Mouse (Mus musculus) right cerebral cortex, postnatal 4 days (tissue): ENCODE results near the gene Bmp8b.
"Not testable (repeated sequence)": the region's sequence is repeated elsewhere in the genome, so short reads cannot be mapped to it uniquely, and the experiment has no call there.

Experiments
- DNase-seq: peaks from one replicate; pipeline ENCODE4 v3.0.0-alpha.2; 2022

The Bmp8b gene

DNA sequence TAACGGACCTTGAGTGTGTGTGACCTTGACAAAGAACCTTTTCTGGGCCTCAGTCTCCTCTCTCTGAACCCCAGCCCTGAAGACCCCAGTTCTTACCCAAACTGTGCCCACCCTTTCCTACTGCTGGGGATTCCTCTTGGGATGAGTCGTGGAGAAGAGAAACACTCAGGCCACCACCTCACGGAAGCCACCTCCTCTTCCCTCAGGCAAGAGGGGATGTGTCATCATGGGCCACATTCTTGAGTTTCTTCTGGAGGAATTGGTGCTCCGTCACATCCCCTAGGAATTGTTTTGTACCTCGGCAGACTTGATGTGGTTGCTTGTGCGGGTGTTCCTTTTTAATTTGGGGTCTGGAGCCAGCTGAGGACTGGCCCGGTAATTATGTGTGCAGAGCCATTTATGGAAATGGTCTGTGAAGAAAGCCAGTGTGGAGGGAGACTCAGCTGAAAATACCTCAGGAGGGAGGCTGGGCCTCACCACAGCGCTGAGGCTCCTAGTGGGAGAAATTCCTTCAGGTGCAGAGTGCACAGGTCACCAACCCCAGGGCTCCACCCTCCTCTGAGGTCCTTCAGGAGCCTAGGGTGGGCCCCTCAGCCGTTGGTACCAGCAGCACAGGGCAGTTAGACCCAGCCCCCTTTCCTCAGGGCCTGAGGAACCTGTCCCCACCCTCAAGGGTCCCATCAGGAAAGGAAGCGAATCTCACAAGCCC is 6.5 kb downstream of the Bmp8b start:
- DNase-seq: not testable (repeated sequence)

DNA sequence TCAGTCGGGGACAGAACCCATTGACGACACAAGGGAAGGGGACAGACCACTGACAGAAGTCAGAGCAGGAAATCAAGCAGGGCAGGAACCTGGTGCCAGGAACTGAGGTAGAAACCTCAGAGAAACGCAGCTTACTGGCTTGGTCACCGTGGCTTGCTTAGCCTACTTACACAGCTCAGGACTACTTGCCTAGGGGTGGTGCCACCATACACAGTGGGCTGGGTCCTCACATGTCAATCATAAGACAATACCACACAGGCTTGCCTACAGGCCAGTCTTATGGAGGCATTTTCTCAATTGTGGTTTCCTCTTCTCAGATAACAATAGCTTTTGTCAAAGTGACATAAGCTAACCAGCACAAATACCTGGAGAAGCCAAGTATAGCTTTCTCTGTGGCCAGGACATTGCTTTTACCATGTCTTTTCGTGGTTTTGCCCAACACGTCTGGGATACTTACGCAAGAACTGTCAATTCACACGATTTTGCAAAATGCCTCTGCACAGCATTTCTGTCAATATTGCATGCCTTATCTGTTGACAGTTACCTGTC is 7.3 kb downstream of the Bmp8b start:
- DNase-seq: no peak

DNA sequence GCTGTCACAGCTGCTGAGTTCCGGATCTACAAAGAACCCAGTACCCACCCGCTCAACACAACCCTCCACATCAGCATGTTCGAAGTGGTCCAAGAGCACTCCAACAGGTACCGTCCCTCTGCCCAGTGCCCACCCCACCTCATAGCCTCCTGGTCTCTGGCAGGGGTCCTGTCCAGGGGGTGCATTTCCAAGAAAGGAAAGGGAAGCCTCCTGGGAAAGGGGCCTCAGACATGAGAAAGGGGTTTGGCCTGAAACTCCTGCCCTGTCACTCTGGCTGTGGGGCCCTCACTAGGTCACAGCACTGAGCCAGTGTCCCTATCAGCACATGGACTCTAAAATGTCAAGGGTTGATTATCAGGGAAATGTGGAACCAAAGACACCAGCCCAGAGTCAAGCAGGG is 9.7 kb downstream of the Bmp8b start:
- not testable (repeated sequence) for DNase-seq

DNA sequence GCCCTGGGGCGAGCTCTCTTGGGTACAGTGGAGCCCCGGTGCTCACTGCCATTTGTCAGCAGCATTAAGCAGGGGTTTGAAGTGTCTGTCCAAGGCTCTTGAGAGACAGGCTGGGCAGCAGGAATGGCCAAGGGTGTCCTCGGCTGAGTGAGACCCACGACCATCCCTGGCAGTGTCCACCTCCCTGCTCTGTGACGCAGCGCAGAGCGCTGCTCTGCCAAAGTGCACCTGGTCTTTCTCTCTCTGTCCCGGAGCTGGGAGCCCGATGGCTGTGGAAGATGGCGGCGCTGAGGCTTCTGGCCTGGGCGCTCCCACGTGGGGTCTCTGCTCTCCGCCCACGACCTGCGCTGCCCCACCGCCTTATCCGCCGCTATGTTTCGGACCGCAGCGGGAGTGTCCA is 11.0 kb downstream of the Bmp8b start, which contains the start of gene Oxct2b:
Oxct2b (plus strand) TSS at position 256 of the 400 bp plus-strand sequence.
- no peak for DNase-seq

DNA sequence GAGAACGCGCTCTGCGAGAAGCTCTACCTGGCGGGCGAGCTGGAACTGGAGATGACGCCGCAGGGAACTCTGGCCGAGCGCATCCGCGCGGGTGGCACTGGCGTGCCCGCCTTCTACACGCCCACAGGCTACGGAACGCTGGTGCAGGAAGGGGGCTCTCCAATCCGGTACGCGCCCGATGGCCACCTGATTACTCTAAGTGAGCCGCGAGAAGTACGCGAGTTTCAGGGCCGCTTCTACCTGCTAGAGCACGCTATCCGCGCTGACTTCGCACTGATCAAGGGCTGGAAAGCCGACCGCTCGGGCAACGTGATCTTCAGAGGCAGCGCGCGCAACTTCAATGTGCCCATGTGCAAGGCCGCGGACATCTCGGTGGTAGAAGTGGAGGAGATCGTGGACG is 11.7 kb downstream of the Bmp8b start:
- peak; percentile 46 for DNase-seq

DNA sequence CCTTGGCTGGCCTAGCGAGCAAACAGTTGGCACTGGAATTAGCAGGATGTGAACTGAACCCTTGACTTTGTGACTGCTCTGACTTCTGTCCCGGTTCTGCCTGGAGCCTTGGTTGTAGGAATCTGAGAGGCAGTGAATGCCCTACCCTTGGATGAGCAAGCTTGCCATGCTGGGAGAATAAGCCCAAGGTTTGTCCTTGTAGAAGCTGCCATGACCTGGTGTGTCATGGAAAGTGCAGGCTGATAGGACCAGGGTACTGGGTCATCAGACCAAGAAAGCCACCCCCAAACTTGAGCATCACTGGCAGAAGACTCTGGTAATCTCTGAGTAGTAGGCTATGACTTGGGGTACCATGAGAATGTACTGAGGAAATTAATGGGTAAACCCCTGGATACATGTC is 16.3 kb downstream of the Bmp8b start:
- DNase-seq: no peak

DNA sequence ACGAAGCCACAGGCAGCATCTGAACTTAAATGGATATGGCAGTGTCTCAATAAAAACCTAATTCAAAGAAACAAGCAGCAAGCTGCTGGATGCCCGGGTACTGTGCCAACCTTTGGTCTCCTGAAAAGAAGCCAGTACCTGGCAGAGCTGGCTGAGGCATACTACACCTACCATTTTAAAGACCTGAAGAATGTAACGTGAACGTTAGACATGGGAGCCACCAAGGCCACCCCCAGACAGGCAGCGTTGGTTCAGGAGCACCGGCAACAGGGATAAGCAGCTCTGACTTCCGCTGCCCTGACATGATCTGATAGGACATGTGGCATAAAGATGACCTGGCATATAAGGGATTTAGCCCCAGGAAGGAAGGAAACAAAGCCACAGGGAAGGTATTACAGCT is 21.7 kb downstream of the Bmp8b start:
- no peak for DNase-seq

DNA sequence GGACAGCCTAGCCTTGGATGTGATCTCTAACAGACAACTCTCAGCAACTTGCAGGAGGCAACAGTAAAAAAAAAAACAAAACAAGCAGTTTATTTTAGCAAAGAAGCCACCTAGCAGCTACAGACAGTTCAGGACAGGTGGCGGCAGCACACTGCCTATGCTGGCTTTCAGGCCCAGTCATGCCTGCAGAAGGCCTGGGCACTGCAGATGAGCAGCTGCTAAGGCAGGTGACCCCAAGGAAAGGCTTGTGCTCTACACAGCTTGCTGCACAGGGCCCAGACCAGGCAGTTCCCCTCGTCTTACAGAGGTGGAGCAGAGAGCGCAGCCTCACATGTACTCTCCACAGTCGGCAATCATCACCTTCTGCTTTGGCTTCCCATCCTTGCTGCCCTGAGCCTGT is 22.1 kb downstream of the Bmp8b start:
- DNase-seq: no peak

DNA sequence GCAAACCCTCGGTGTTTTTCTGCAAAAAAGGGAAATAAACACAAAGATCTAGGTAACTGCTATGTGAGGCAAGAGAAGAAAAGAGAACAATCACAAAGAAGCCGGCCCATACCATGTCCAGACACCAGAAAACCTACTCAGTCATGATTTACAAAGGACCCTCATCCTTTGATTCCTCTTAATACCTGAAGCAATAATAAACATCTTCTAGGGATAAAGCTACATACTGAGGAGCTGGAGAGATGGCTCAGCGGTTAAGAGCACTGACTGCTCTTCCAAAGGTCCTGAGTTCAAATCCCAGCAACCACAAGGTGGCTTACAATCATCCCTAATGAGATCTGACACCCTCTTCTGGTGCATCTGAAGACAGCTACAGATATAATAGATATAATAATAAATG is 32.6 kb downstream of the Bmp8b start:
- no peak for DNase-seq

DNA sequence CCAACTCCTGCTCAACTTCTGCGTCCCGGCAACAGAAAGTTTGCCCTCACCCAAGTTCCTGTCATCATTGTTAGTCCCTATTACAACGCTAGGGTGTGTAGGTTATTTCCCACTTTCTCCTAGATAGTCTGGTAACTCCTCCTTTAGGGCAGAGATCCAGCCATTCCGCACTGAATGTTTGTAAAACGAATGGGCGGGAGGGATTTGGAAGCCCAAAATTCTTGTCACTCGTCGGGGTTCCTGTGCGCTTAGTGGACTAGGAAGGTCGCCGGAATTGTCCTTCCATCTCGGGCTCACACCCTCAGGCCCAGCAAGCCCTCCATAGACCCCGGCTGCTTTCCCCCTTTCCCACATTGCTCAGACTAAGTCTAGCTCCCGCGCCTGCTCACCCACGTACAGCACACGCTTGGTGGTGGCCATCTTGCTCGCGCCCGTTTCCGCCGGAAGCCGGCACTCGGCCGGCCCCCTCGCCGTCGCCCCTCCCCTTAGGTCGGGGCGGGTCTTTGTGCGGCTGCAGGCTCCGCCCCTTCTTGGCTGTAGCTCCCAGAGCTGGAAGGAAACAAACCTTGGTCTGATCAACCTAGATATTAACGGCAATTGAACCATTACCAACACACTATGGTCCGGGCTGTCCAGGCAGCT is 34.7 kb downstream of the Bmp8b start, which contains the start of gene Ppie:
Ppie (minus strand) TSS at position 439 of the 642 bp plus-strand sequence.
- peak; percentile 78 for DNase-seq

DNA sequence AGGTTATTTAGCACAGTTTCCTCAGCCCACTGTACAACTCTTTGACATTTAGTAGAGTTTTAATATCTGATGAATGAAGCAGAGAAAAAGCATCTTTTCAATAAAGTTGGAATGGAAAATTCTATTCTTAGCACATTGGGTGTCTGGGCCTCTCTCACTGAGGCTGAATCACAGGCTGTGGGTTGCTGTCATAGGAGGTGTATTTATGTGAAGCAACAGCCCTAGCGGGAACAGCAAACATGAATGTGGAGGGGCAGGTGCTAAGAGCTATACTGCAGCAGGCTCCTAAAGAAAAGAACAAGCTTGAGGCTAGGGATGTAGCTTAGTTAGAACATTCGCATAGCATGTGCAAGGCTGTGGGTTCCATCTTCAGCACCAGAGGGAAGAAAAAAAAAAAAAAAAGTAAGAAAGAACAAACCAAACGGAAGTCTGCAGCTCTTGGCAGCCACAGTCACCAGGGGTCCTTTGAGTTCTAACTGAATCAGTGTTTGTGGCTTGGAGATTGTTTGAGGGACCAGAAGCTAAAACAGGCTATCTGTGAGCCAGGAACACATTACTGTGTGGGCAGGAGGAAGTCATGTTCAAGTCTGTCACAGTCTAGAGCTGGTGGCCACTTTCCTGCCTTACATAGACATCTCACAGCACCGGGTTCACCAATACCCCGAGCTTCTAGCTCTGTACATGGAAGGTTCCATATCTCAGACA is 42.6 kb downstream of the Bmp8b start:
- no peak for DNase-seq

DNA sequence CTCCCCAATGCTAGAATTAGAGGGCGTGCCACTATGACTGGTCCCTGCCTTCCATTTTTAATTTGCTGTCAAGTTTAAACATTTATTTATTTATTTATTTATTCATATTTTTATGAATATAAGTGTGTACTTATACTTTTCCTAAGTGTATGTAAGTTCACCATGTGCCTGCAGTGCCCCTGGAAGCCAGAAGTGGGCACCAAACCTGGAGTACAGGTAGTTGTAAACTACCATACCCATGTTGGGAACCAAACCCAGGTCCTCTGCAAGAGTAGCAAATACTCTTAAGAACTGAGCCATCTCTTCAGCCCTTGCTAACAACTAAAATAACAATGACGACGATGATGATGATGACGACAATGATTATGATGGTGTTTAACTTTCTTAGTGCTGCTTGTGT is 47.0 kb downstream of the Bmp8b start:
- no peak for DNase-seq

DNA sequence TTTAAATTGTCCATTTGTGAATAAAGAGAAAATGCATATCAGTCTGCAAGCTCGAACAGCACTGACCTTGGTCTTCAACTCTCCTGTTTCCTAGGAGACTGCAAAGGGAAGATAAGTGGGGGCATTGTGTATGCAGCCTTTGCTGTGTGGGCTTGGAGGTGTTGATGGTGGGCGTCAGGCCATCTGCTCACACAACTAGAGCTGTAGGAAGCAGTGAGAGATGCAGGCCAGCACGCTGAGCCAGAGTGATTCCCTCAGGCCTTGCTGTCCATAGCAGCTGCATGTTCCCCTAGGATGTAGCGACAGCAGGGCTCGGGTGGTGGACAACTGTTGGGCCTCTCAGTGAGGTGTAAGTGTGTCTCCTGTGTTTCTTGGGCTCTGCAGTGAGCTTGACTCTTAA is 48.0 kb downstream of the Bmp8b start:
- DNase-seq: peak; percentile 33

DNA sequence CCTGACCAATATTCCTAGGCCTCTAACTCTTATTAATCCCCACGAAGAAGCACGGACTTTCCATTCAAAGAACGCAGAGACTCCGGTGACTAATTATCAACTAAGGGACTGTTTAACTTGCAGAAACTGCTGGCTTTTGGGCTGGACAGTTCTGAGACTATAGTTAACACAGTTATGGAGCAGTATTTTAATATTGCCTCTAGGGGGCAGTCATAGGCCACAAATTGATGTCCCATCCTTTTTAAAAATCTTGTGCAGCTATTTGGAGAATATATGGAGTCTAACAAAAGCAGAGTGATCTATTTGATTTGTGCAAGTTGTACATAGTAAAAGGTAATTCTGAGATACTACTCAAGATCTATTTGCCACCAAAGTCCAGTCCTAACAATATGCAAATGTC is 50.0 kb downstream of the Bmp8b start:
- DNase-seq: no peak

DNA sequence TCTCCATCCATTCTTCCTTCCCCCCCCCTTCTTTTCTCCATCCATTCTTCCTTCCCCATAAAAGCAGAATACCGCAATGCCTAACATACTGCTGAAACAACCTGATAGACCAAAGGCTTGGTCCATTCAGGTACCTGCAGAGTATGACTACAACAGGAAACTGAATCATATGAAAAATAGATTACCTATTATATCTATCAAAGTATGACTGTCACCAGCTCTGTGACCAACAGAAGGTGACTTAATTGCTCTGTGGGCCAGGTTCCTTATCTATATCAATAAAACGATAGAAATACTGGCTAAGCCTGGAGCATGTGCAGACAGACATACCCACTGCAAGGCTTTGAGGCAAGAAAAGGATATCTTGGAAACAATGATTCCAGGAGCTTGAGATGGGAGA is 50.5 kb downstream of the Bmp8b start:
- DNase-seq: no peak

DNA sequence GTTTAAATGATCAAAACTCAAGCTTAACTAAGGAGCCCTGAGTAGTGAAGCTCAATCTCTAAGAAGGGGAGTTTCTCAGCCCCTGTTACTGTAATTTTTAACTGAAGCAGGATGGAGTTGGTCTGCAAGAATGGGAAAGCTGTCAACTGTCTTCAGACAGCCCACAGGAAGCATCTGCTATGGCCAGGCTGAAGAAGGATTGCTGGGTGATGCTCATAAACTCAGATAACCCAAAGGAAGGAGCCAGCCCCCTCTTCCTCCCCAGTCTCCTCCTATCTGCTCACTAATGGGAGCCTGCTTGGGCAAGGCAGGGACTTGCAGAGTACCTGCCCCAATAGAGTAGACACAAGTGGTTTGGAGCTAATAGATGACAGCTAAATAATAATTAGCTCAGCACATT is 50.9 kb downstream of the Bmp8b start:
- no peak for DNase-seq

DNA sequence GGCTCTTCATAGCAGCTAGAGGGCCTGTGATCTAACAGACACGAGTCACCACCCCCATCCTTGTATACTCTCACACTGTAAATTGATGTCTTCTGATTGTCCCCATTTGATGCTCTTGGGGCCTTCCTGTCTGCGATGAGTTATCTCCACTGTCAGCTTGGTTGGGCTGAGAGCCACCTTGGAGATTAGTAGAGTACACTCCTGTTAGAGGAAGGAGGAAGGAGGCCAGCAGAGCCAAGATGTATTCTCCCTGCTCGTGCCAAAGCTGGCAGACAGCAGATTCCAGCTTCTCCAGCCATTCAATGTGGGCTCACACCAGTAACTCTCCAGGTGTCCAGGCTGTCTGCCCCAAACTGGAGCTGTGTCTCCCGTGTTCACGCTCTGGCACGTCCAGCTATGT is 55.6 kb downstream of the Bmp8b start:
- DNase-seq: no peak

DNA sequence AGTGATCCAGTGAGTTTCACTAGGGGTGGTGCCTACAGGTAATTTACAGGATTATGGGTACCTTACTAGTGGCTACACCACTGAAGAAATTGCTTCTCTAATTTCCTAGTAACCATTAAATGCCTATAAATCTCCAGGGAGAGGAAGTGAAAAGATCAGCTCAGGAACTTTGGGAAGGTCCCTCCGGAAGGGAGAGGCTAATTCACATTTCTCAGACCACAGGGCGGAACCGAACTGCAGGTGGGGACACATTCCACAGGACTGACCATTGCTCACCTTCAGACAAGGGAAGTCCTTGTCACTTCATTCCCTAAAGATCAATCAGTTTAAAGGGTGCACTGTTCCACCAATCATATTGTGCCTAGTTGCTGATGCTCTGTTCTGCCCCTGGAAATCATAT is 56.3 kb downstream of the Bmp8b start:
- DNase-seq: not testable (repeated sequence)

DNA sequence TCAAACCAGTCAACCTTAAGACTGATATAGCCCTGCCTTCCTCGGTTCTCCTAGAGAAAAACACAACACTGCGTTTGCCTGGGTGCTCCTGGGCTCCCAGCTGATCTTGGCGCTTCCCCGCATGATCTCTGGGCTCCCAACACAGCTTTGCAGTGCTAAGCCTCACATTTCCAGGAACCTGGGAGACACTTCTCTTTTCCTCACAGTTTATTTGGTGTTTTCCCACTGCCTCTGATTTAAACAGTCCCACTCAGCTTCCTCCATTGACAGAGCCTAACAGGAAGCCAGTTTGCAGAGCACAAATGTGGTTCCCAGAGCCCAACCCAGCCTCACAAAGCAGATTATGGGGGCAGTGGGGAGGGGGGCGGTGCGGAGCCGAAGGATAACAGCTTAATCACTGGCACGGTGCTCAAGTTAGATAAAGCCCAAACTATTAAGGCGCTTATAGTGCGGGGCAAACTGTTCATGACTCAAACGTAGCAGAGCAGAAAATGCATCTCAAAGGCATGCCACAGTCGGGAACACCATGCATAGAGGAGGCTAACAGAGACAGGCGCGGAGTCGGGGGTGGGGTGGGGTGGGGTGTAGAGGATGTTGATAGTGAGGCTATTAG is 57.4 kb downstream of the Bmp8b start:
- DNase-seq: no peak

DNA sequence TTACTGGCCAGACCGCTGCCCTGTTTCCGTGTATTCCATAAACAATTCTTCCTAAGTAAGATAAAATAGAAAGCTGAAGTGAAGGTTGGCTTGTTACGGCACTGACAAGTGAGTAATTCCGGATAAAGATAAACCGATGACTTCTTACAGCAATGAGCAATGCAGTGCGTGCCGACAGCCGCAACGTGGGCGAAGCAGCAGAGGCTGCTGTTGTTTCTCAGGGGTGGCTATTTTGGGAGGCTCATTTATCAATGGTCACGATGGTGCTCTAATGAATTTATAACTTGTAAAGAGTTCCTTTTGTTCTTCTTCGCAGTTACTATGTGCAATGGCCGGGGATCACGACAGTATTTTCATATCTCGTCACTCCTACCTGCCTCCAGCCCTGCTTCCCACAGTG is 59.2 kb downstream of the Bmp8b start:
- no peak for DNase-seq

DNA sequence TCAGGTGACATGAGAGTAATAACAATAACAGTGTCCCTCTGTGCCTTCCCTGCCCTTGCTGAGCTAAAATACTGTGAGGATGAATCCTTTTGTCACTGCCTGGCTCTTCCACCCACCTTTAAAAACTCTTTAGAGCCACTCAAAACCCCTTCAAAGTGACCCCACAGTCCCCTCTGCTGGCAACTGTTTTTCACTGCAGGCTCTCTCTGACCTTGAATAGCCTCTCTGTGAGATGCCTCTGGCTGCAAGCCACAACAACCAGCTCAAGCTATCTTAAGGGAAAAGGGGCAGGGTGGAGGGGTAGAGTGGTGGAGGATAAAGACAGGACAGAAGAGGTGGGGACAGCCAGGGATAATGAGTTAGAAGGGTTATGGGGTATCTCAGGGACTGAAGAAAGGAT is 66.8 kb downstream of the Bmp8b start:
- DNase-seq: no peak
